In the genomic region with DNA sequence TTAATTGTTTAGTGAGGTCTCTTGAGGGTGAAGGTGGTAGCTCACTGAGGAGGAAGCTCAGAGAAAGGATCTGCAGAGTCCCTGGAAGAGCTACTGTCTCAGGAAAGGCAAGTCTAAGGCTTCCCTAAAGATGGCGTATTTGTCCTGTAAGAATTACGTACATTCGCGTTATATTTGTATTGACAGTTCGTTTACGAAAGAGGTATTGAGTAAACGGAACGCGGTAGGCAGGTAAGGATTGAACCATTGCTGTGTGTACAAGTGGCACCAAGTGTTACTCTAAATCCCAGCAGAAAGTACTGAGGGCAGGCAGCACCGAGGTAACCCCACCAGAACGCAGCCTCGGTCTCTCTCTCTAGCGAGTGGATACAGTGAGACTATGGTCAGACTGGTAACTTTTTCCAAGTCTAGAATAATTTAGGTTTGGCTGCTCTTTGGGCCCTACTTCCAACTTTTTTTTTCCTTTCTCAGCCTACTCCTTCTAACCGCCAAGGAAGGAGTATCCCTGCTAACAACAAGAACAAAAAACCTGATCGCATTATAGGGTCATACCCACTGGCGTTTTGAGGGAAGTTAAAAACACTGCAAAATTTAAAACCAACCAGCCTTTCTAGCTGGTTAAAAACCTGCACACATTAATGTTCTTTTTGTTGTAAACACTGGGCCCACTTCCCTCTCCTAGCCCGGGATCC, we compare ENCODE assay signal across 8 mouse cellular contexts. TPM values are rescaled to one million over a fixed set of nuclear protein-coding genes. Genes with fewer than 3 reads are reported as not detected.
DNase-seq lines count a peak whose midpoint lies in the region; ATAC-seq and TF ChIP-seq lines count a peak whose summit lies in the region.

A gene (plus strand): TSS at position 45 of the 692 bp plus-strand sequence.

- peaks cover 3% of the 10 kb centered on the region; the same call in 1 of the 2 replicates for H3K4me1 ChIP-seq in cortical plate, adult 2 months (ENCODE audit: control insufficient read depth, insufficient read depth, low read length)
- peaks cover 17% of the 10 kb centered on the region for H3K4me1 ChIP-seq in intestine, embryonic 14.5 days (replicated peaks; ENCODE audit: control insufficient read depth, insufficient read depth, low read length)
- peaks cover 24% of the 10 kb centered on the region for H3K4me1 ChIP-seq in neural tube, embryonic 12.5 days

- no peaks in the 10 kb centered on the region for H3K36me3 ChIP-seq in intestine, embryonic 14.5 days (ENCODE audit: control insufficient read depth, insufficient read depth, low read length)
- H3K36me3 ChIP-seq in neural tube, embryonic 12.5 days, result no peaks in the 10 kb centered on the region

- peak within 1 kb of the TSS; percentile 88 for H3K4me3 ChIP-seq in cortical plate, adult 2 months (ENCODE audit: insufficient read depth, low read length)
- peak within 1 kb of the TSS; percentile 87 for H3K4me3 ChIP-seq in intestine, embryonic 14.5 days (ENCODE audit: low read depth, low read length)
- peak within 1 kb of the TSS; percentile 91 for H3K4me3 ChIP-seq in neural tube, embryonic 12.5 days

- peak within 1 kb of the TSS; percentile 66 for H3K4me2 ChIP-seq in intestine, embryonic 14.5 days (ENCODE audit: low read length)
- H3K4me2 ChIP-seq in neural tube, embryonic 12.5 days (replicated peaks), result peak within 1 kb of the TSS; percentile 71

- peak; percentile 14 to 61 for DNase-seq in spleen, postnatal 4 days (ENCODE audit: low spot score in 2 of 2)
- no peak for DNase-seq in spleen, postnatal 36 days (ENCODE audit: low spot score in 2 of 2)
- peak in 1 of 2 experiments; percentile 14 for DNase-seq in gastrocnemius, postnatal 36 days
- peak; percentile 79 for DNase-seq in intestine, embryonic 14.5 days (ENCODE audit: low spot score)
- DNase-seq in liver, result peak; percentile 16
- DNase-seq in right cerebral cortex, adult 18-20 months, result no peak

- no peaks in the 10 kb centered on the region for H3K9me3 ChIP-seq in intestine, embryonic 14.5 days (ENCODE audit: control insufficient read depth, low read length)
- no peaks in the 10 kb centered on the region for H3K9me3 ChIP-seq in neural tube, embryonic 12.5 days

- intact Hi-C loops in gastrocnemius, postnatal 36 days (cut with DNase I), result loop anchor here (5.0 kb wide), 3 partner anchors 55 to 120 kb away; a partner anchor contains a TSS

- peak within 1 kb of the TSS; percentile 94 for H3K27ac ChIP-seq in cortical plate, adult 2 months (ENCODE audit: insufficient read depth, low read length)
- H3K27ac ChIP-seq in intestine, embryonic 14.5 days (ENCODE audit: low read depth), result peak within 1 kb of the TSS; percentile 99
- peak within 1 kb of the TSS; percentile 96 for H3K27ac ChIP-seq in neural tube, embryonic 12.5 days

- no peak for TF ChIP-seq CTCF in cortical plate, adult 2 months (IDR thresholded peaks at IDR 0.05; ENCODE audit: extremely low read depth, insufficient read depth, low read length)

- WGBS in intestine, embryonic 14.5 days, result 2% methylated on average over 17 of the region's 17 CpGs
- 3% methylated on average over 17 of the region's 17 CpGs for WGBS in neural tube, embryonic 12.5 days

- H3K27me3 ChIP-seq in intestine, embryonic 14.5 days (replicated peaks; ENCODE audit: control insufficient read depth, insufficient read depth, low read length), result peaks cover 27% of the 10 kb centered on the region
- H3K27me3 ChIP-seq in neural tube, embryonic 12.5 days (replicated peaks), result no peaks in the 10 kb centered on the region

- peak within 1 kb of the TSS; percentile 97 for H3K9ac ChIP-seq in intestine, embryonic 14.5 days (ENCODE audit: low read length)
- H3K9ac ChIP-seq in neural tube, embryonic 12.5 days, result peak within 1 kb of the TSS; percentile 98

- TF ChIP-seq POLR2A in cortical plate, adult 2 months (IDR thresholded peaks at IDR 0.05; ENCODE audit: extremely low read depth, insufficient read depth, low read length), result no peak

- 0 out of 2 replicates have a peak, but pooled peaks have one; percentile 17 for ATAC-seq in intestine, embryonic 14.5 days (replicated peaks; ENCODE audit: low FRiP score, low TSS enrichment, low read depth)
- ATAC-seq in neural tube, embryonic 12.5 days (ENCODE audit: low FRiP score, low read depth), result peak; percentile 3; the same call in 1 of the 2 replicates

RNA-seq across cellular contexts. Expression of the gene that starts here (rescaled TPM):
- 36.7 and 37.6 TPM in 2 replicates for polyA plus RNA-seq in cortical plate, adult 2 months (2012; rRNA removed)
- total RNA-seq in gastrocnemius, postnatal 36 days (2021), result 100 to 1,000 TPM; 102 to 114 TPM
- polyA plus RNA-seq in intestine, embryonic 14.5 days (2014; fragmentation: Nextera tagmentation; extraction: Ambion mirVana), result 98.6 and 114 TPM in 2 replicates
- polyA plus RNA-seq in neural tube, embryonic 12.5 days (2016; fragmentation: Nextera tagmentation; extraction: Ambion mirVana), result 133 and 136 TPM in 2 replicates

Comparison
In these comparisons a context has a peak if more than half of its experiments do, and no peak if none do; other contexts are left out.
1. DNase-seq: peak in spleen, postnatal 4 days (2 of 2), intestine, embryonic 14.5 days (single experiment) and liver (single experiment); none in spleen, postnatal 36 days (0 of 2) and right cerebral cortex, adult 18-20 months (single experiment).
2. Peak in every context shown above with its lines, with median percentiles within 50 percentile points of each other: H3K27ac ChIP-seq and H3K4me3 ChIP-seq.